Mouse (Mus musculus) lung, embryonic 14.5 days (tissue): ENCODE data around the gene 5330417H12Rik. TPM values are rescaled to one million over a fixed set of nuclear protein-coding genes. Genes with fewer than 3 reads are reported as not detected.

Experiments
- ATAC-seq: fragments of 200-750 bp; cut with Nextera tagmentation; 2 replicates; pipeline ENCODE4 v1.8.0; 2017; ENCODE audit warnings: mild to moderate bottlenecking, moderate TSS enrichment, moderate library complexity; ENCODE audit not compliant: insufficient read depth
- DNase-seq: peaks from one replicate; pipeline ENCODE4 v3.0.0-alpha.2; 2015
- H3K27ac ChIP-seq: fragments of 300-500 bp; sonication (generic); 2 replicates; pipeline ENCODE4 v1.5.1; 2014; ENCODE audit warnings: low read depth, mild to moderate bottlenecking, moderate library complexity
- H3K27me3 ChIP-seq: fragments of 300-500 bp; sonication (generic); 2 replicates; pipeline ENCODE4 v1.6.1; 2014; ENCODE audit warnings: low read length, control low read depth; ENCODE audit not compliant: insufficient read depth
- H3K36me3 ChIP-seq: fragments of 300-500 bp; sonication (generic); 2 replicates; pipeline ENCODE4 v1.6.1; 2014; ENCODE audit warnings: control low read depth; ENCODE audit not compliant: insufficient read depth
- H3K4me1 ChIP-seq: fragments of 300-500 bp; sonication (generic); 2 replicates; pipeline ENCODE4 v1.6.1; 2014; ENCODE audit warnings: antibody characterized with exemption, control low read depth; ENCODE audit not compliant: insufficient read depth
- H3K4me2 ChIP-seq: fragments of 300-500 bp; sonication (generic); 2 replicates; pipeline ENCODE4 v1.6.1; 2014; ENCODE audit warnings: mild to moderate bottlenecking
- H3K4me3 ChIP-seq: fragments of 300-500 bp; sonication (generic); 2 replicates; pipeline ENCODE4 v1.5.1; 2014; ENCODE audit warnings: low read depth, low read length
- H3K9ac ChIP-seq: fragments of 300-500 bp; sonication (generic); 2 replicates; pipeline ENCODE4 v1.6.1; 2014
- H3K9me3 ChIP-seq: fragments of 300-500 bp; sonication (generic); 2 replicates; pipeline ENCODE4 v1.6.1; 2016; ENCODE audit warnings: low read depth, low read length, control low read depth
- CTCF ChIP-seq: IDR thresholded peaks from 2 replicates; pipeline ENCODE4 v1.5.1; 2016; ENCODE audit warnings: antibody characterized with exemption, low read depth
- WGBS: fragments of 180-500 bp; shearing (Covaris S2); extraction: QIAGEN DNeasy Blood & Tissue Kit; methylation state at CpG from one replicate; pipeline ENCODE4 v1.1.7; 2014; 5-methylcytosine and 5-hydroxymethylcytosine counted together
- polyA plus RNA-seq: library from polyadenylated mRNA; unstranded; fragments of >200 nt; fragmentation: Nextera tagmentation; extraction: Ambion mirVana; gene quantifications from 2 replicates; pipeline ENCODE4 v1.2.1, GENCODE M21; 2014

Gene 5330417H12Rik
- polyA plus RNA-seq, 1 experiment from 2014 or later, result not detected

DNA sequence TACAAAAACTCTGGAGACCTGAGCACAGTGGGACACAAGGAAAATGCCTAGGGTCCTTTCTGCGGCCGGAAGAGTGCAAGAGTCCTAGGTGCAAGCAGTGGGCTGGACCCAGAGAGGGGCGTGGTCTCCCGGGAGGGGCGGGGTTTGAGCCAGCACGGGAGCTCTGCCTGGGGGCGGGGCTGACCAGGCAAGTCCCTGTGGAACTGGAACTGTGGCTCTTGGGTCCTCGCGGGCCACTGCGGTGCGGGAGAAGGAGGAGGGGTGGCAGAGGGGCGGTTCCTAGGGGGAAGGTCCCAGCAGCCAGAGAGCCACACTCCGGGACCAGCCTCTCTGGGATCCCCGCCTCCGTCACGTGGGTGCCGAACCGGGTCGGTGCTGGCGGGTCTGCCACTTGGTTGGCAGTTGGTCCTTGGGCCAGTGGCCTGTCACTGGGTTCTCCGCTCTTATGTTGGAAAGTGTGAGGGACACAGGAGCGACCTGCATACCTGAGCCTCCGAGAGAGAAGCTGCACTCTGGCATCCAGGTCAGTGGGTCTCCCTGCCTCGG, 30.0 kb downstream of the 5330417H12Rik start, which contains the start of gene Ppfibp2:
Gene Ppfibp2 (plus strand): TSS at position 351 of the 546 bp plus-strand sequence.
- Histone ChIP-seq H3K36me3 (peaks cover 7% of the 10 kb centered on the region; the same call in 1 of the 2 replicates), H3K4me1 (0 out of 2 replicates have a peak, but pooled peaks cover 4% of the 10 kb centered on the region), H3K27ac (peak within 1 kb of the TSS; percentile 37; the same call in 1 of the 2 replicates), H3K9ac (peak within 1 kb of the TSS; percentile 34), H3K4me2 (peak within 1 kb of the TSS; percentile 82), H3K27me3 (no peaks in the 10 kb centered on the region), H3K4me3 (peak within 1 kb of the TSS; percentile 45), H3K9me3 (no peaks in the 10 kb centered on the region)
- WGBS, result under 1% methylated on average over 24 of the region's 24 CpGs
- TF ChIP-seq CTCF, result no peak
- DNase-seq, result peak; percentile 92
- ATAC-seq, result peak; percentile 95

DNA sequence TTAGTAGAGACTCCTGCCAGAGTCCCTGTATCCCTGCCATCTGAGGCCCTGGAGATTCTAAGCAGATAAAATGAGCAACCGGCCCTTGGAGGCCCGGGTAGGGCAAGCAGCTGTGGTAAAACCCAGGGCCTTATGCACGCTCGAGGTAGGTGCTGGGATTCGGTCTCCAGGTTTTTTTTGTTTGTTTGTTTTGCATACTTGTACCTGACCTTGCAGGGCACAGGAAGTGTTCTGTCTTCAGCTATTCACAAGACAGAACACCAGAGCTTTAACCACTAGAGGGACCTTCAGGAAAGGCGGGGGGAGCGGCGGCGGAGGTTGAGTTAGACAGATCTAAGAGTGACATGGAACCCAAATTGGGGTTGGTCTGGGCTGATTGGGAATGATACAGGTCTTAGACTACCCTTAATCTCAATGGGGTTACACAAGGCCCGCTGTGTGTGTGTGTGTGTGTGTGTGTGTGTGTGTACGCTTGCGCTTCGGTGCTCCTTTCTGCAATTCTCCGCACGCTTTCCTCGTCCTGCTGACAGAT, 30.6 kb downstream of the 5330417H12Rik start:
- Histone ChIP-seq H3K4me1 (0 out of 2 replicates have a peak, but pooled peaks cover 4% of the 10 kb centered on the region), H3K4me2 (peak overlapping the region; percentile 82), H3K36me3 (peaks cover 8% of the 10 kb centered on the region; the same call in 1 of the 2 replicates), H3K9me3 (no peaks in the 10 kb centered on the region), H3K27ac (peak overlapping the region; percentile 37; the same call in 1 of the 2 replicates), H3K9ac (peak overlapping the region; percentile 34), H3K4me3 (peak overlapping the region; percentile 45), H3K27me3 (no peaks in the 10 kb centered on the region)
- 1% methylated on average over 16 of the region's 16 CpGs for WGBS
- DNase-seq (peak; percentile 77), ATAC-seq (peak; percentile 78)
- TF ChIP-seq CTCF, result peak; percentile 65

GRCm38 (mm10) chr7:107593904-107594303, 31.1 kb downstream of the 5330417H12Rik start:
- Histone ChIP-seq H3K4me3 (no peak overlapping the region), H3K4me1 (0 out of 2 replicates have a peak, but pooled peaks cover 4% of the 10 kb centered on the region), H3K9ac (peak overlapping the region; percentile 34; the same call in 1 of the 2 replicates), H3K36me3 (peaks cover 8% of the 10 kb centered on the region; the same call in 1 of the 2 replicates), H3K27me3 (no peaks in the 10 kb centered on the region), H3K4me2 (peak overlapping the region; percentile 82), H3K27ac (peak overlapping the region; percentile 37; the same call in 1 of the 2 replicates), H3K9me3 (no peaks in the 10 kb centered on the region)
- TF ChIP-seq CTCF, result no peak
- no peak for ATAC-seq
- no peak for DNase-seq
- 35% methylated on average over 7 of the region's 7 CpGs for WGBS

- Histone ChIP-seq H3K4me1 (0 out of 2 replicates have a peak, but pooled peaks cover 4% of the 10 kb centered on the region), H3K4me2 (no peak overlapping the region), H3K36me3 (peaks cover 8% of the 10 kb centered on the region; the same call in 1 of the 2 replicates), H3K9ac (no peak overlapping the region), H3K27me3 (no peaks in the 10 kb centered on the region), H3K9me3 (no peaks in the 10 kb centered on the region), H3K4me3 (no peak overlapping the region), H3K27ac (no peak overlapping the region)
- no peak for ATAC-seq
- no peak for TF ChIP-seq CTCF
- DNase-seq, result peak; percentile 19
- WGBS, result 33% methylated on average over 2 of the region's 2 CpGs
Observed at GRCm38 (mm10) chr7:107592641-107593040, 32.3 kb downstream of the 5330417H12Rik start.

DNA sequence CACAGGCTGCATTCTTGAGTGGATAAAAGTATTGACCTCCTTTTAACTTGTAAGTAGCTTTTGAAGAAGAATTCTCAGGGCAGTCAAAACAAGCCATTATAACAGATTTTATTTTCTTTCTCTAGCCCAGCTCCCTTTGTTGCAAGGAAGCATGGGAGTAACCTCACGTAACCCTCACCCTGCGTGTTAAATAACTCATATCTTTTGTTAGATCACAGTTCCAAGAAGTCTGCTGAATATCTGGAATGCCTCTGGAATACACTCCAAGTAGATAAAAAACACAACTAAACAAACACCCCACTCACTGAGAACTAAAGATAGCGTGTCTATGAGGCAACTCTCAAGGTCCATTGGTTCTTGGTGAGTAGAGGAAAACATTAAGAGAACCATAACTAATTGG, 50.7 kb downstream of the 5330417H12Rik start:
- Histone ChIP-seq H3K9ac (no peak overlapping the region), H3K4me1 (no peaks in the 10 kb centered on the region), H3K27me3 (no peaks in the 10 kb centered on the region), H3K4me2 (no peak overlapping the region), H3K36me3 (peaks cover 7% of the 10 kb centered on the region), H3K4me3 (no peak overlapping the region), H3K27ac (no peak overlapping the region), H3K9me3 (no peaks in the 10 kb centered on the region)
- no peak for ATAC-seq
- 67% methylated on average over 3 of the region's 3 CpGs for WGBS
- no peak for TF ChIP-seq CTCF
- no peak for DNase-seq

Other genes starting within 250 kb of the 5330417H12Rik start
- 14.5 and 15.6 TPM in 2 replicates for gene Olfml1, start 57.7 kb downstream of the 5330417H12Rik start, polyA plus RNA-seq
- gene Ppfibp2, start 30.0 kb downstream of the 5330417H12Rik start, polyA plus RNA-seq, result 5.4 and 5.7 TPM in 2 replicates
- gene Cyb5r2, start 132.9 kb upstream of the 5330417H12Rik start, polyA plus RNA-seq, result 0.14 and 0.18 TPM in 2 replicates
- gene Ovch2, start 176.0 kb upstream of the 5330417H12Rik start, polyA plus RNA-seq, result not detected in 2 replicates
- gene Olfr467, start 187.1 kb upstream of the 5330417H12Rik start, polyA plus RNA-seq, result not detected in 2 replicates
- not detected in 2 replicates for gene Olfr469, start 200.4 kb upstream of the 5330417H12Rik start, polyA plus RNA-seq
- not detected in 2 replicates for gene Olfr470, start 222.3 kb upstream of the 5330417H12Rik start, polyA plus RNA-seq